Mouse (Mus musculus) MEL (cell line): ENCODE results near the gene Dbn1. TPM values are rescaled to one million over a fixed set of nuclear protein-coding genes. Genes with fewer than 3 reads are reported as not detected.

Source experiments
- DNase-seq: peaks from one replicate; pipeline ENCODE4 v3.0.0; 2011; ENCODE audit warnings: low read depth, low spot score
- H3K27ac ChIP-seq: 2 replicates; pipeline ENCODE4 v1.5.1; 2012; ENCODE audit warnings: low read depth, mild to moderate bottlenecking, control low read depth, low read length, moderate library complexity; ENCODE audit not compliant: control insufficient read depth
- H3K27me3 ChIP-seq, 2 experiments: fragments of 150-350 bp in 1 of 2; sonication (generic) in 1 of 2; 2 replicates each; pipeline ENCODE4 v1.6.1; 2012; ENCODE audit warnings: low read length in 2 of 2, mild to moderate bottlenecking in 2 of 2, improper control_type of control experiment in 1 of 2, moderate library complexity in 1 of 2; ENCODE audit not compliant: insufficient read depth in 2 of 2, control insufficient read depth in 1 of 2
- H3K36me3 ChIP-seq, 2 experiments: 2 replicates each; pipeline ENCODE4 v1.6.1; 2012 to 2014; ENCODE audit warnings: low read length in 2 of 2, improper control_type of control experiment in 1 of 2, inconsistent platforms in 1 of 2, mild to moderate bottlenecking in 1 of 2; ENCODE audit not compliant: insufficient read depth in 2 of 2, control insufficient read depth in 1 of 2
- H3K4me1 ChIP-seq, 2 experiments: fragments of 150-350 bp in 1 of 2; sonication (generic) in 1 of 2; 2 replicates each; pipeline ENCODE4 v1.6.1; 2012; ENCODE audit warnings: low read length in 2 of 2, improper control_type of control experiment in 1 of 2, mild to moderate bottlenecking in 1 of 2; ENCODE audit not compliant: insufficient read depth in 2 of 2, control insufficient read depth in 1 of 2
- H3K4me3 ChIP-seq, 2 experiments: fragments of 150-350 bp in 1 of 2; sonication (generic) in 1 of 2; 2 replicates each; pipeline ENCODE4 v1.5.1; 2012; ENCODE audit warnings: low read depth in 2 of 2, low read length in 2 of 2, mild to moderate bottlenecking in 2 of 2, moderate library complexity in 2 of 2, control low read depth in 1 of 2, improper control_type of control experiment in 1 of 2; ENCODE audit not compliant: control insufficient read depth in 1 of 2, insufficient read depth in 1 of 2
- H3K79me2 ChIP-seq: 2 replicates; pipeline ENCODE4 v1.6.1; 2012; ENCODE audit warnings: mild to moderate bottlenecking, low read length, moderate library complexity; ENCODE audit not compliant: control insufficient read depth, poor library complexity, insufficient read depth
- H3K9ac ChIP-seq: 2 replicates; pipeline ENCODE4 v1.6.1; 2012; ENCODE audit warnings: low read depth, mild to moderate bottlenecking, control low read depth, low read length, moderate library complexity; ENCODE audit not compliant: control insufficient read depth, poor library complexity, severe bottlenecking
- H3K9me3 ChIP-seq: fragments of 150-350 bp; sonication (generic); replicated peaks from 2 replicates; pipeline ENCODE4 v1.6.1; 2012; ENCODE audit warnings: mild to moderate bottlenecking, low read length, improper control_type of control experiment, moderate library complexity; ENCODE audit not compliant: insufficient read depth
- CHD2 ChIP-seq: IDR thresholded peaks from 2 replicates; pipeline ENCODE4 v1.6.1; 2011; ENCODE audit warnings: low read length, improper control_type of control experiment
- E2F4 ChIP-seq: IDR thresholded peaks from 2 replicates; pipeline ENCODE4 v1.6.1; 2011; ENCODE audit warnings: low read depth, low read length, improper control_type of control experiment, borderline replicate concordance
- ELF1 ChIP-seq: IDR thresholded peaks from 2 replicates; pipeline ENCODE4 v1.6.1; 2014; ENCODE audit warnings: low read depth, mild to moderate bottlenecking, inconsistent platforms, low read length, improper control_type of control experiment, moderate library complexity
- EP300 ChIP-seq, 2 experiments: IDR thresholded peaks; 2 replicates each; pipeline ENCODE4 v1.6.1; 2011; ENCODE audit warnings: improper control_type of control experiment in 2 of 2, low read length in 2 of 2, low read depth in 1 of 2, mild to moderate bottlenecking in 1 of 2
- ETS1 ChIP-seq: IDR thresholded peaks from 2 replicates; pipeline ENCODE4 v1.6.1; 2012; ENCODE audit warnings: low read depth, mild to moderate bottlenecking, inconsistent platforms, low read length, improper control_type of control experiment, moderate library complexity
- GABPA ChIP-seq: IDR thresholded peaks from 2 replicates; pipeline ENCODE4 v1.6.1; 2012; ENCODE audit warnings: low read depth, mild to moderate bottlenecking, inconsistent platforms, low read length, improper control_type of control experiment, moderate library complexity
- HCFC1 ChIP-seq: IDR thresholded peaks from 2 replicates; pipeline ENCODE4 v1.6.1; 2012; ENCODE audit warnings: low read depth, mild to moderate bottlenecking, inconsistent platforms, low read length, improper control_type of control experiment, moderate library complexity
- JUND ChIP-seq: IDR thresholded peaks from 2 replicates; pipeline ENCODE4 v1.6.1; 2011; ENCODE audit warnings: low read depth, mild to moderate bottlenecking, improper control_type of control experiment, low read length
- KAT2A ChIP-seq: conservative IDR thresholded peaks from 2 replicates; pipeline ENCODE4 v1.6.1; 2012; ENCODE audit warnings: low read depth, low read length, improper control_type of control experiment, inconsistent platforms
- MEF2A ChIP-seq: IDR thresholded peaks from 2 replicates; pipeline ENCODE4 v1.6.1; 2014; ENCODE audit warnings: low read depth, mild to moderate bottlenecking, inconsistent platforms, low read length, improper control_type of control experiment; ENCODE audit not compliant: poor library complexity, insufficient replicate concordance, severe bottlenecking; ENCODE audit errors: extremely low read depth
- MXI1 ChIP-seq: IDR thresholded peaks from 2 replicates; pipeline ENCODE4 v1.6.1; 2011; ENCODE audit warnings: mild to moderate bottlenecking, low read depth, low read length, improper control_type of control experiment
- MYB ChIP-seq: IDR thresholded peaks from 2 replicates; pipeline ENCODE4 v1.6.1; 2011; ENCODE audit warnings: mild to moderate bottlenecking, low read depth, low read length, improper control_type of control experiment
- NELFE ChIP-seq: IDR thresholded peaks from 2 replicates; pipeline ENCODE4 v1.6.1; 2011; ENCODE audit warnings: low read depth, low read length, improper control_type of control experiment
- POLR2A ChIP-seq, 2 experiments: IDR thresholded peaks; 2 replicates each; pipeline ENCODE4 v1.6.1; 2011 to 2012; ENCODE audit warnings: low read length in 2 of 2, mild to moderate bottlenecking in 2 of 2, control low read depth in 1 of 2, improper control_type of control experiment in 1 of 2, low read depth in 1 of 2, moderate library complexity in 1 of 2; ENCODE audit not compliant: control insufficient read depth in 1 of 2, insufficient read depth in 1 of 2, poor library complexity in 1 of 2
- POLR2AphosphoS5 ChIP-seq: IDR thresholded peaks from 2 replicates; pipeline ENCODE4 v1.6.1; 2012; ENCODE audit warnings: low read depth, borderline replicate concordance, mild to moderate bottlenecking, inconsistent platforms, low read length, moderate library complexity, mixed read lengths
- TAL1 ChIP-seq: IDR thresholded peaks from 2 replicates; pipeline ENCODE4 v1.6.1; 2012; ENCODE audit warnings: mild to moderate bottlenecking, inconsistent platforms, low read length, moderate library complexity, mixed read lengths
- TBP ChIP-seq: IDR thresholded peaks from 2 replicates; pipeline ENCODE4 v1.8.0; 2011; ENCODE audit warnings: low read depth, low read length, improper control_type of control experiment
- USF2 ChIP-seq, 2 experiments: IDR thresholded peaks; 2 replicates each; pipeline ENCODE4 v1.6.1; 2011 to 2012; ENCODE audit warnings: improper control_type of control experiment in 2 of 2, low read length in 2 of 2, borderline replicate concordance in 1 of 2, inconsistent platforms in 1 of 2, low read depth in 1 of 2, mild to moderate bottlenecking in 1 of 2; ENCODE audit not compliant: insufficient read depth in 1 of 2
- ZC3H11A ChIP-seq: IDR thresholded peaks from 2 replicates; pipeline ENCODE4 v1.6.1; 2012; ENCODE audit warnings: low read depth, mild to moderate bottlenecking, inconsistent platforms, low read length, improper control_type of control experiment
- ZKSCAN1 ChIP-seq: IDR thresholded peaks from 2 replicates; pipeline ENCODE4 v1.6.1; 2012; ENCODE audit warnings: low read depth, mild to moderate bottlenecking, inconsistent platforms, low read length, improper control_type of control experiment, moderate library complexity
- polyA plus RNA-seq, 2 experiments: library from polyadenylated mRNA; stranded (reverse) in 1 of 2; unstranded in 1 of 2; fragments of >175 nt in 1 of 2; fragments of >200 nt in 1 of 2; gene quantifications; 2 replicates each; pipeline versions ENCODE4 v1.2.1 to v1.2.4; 2012; ENCODE audit warnings: low replicate concordance in 2 of 2, low read depth in 1 of 2; ENCODE audit not compliant: insufficient read length in 2 of 2, insufficient read depth in 1 of 2, missing spikeins in 1 of 2
- total RNA-seq: library from RNA; depleted of rRNA; stranded (reverse); fragments of 300-350 nt; gene quantifications from 2 replicates; pipeline ENCODE4 v1.2.3, GENCODE M21; 2012

Dbn1 gene
- total and polyA plus RNA-seq, 3 experiments = 0.04 to 0.53 TPM; not detected in 1

- no peak for TF ChIP-seq POLR2AphosphoS5
- no peak for TF ChIP-seq MXI1
- no peak for TF ChIP-seq NELFE
- TF ChIP-seq MEF2A = no peak
- no peak for TF ChIP-seq USF2 (IDR thresholded peaks at IDR 0.05; ENCODE audit: borderline replicate concordance in 1 of 2, insufficient read depth in 1 of 2, low read depth in 1 of 2, low read length in 2 of 2)
- no peak for TF ChIP-seq GABPA
- TF ChIP-seq ETS1 = no peak
- no peak for TF ChIP-seq ZKSCAN1
- no peak for TF ChIP-seq JUND
- no peak for TF ChIP-seq TBP
- TF ChIP-seq ELF1 = no peak
- no peak for TF ChIP-seq ZC3H11A
- TF ChIP-seq TAL1 = no peak
- no peak for TF ChIP-seq EP300 (IDR thresholded peaks at IDR 0.05; ENCODE audit: low read depth in 1 of 2, low read length in 2 of 2)
- TF ChIP-seq, all 39 proteins: peak for 0
Measured at GRCm38 (mm10) chr13:55451296-55451695, 36.6 kb downstream of the Dbn1 start.

GRCm38 (mm10) chr13:55450511-55450980, 37.4 kb downstream of the Dbn1 start:
- peaks cover 7 to 24% of the 10 kb centered on the region in 2 experiments for H3K4me1 ChIP-seq

More at GRCm38 (mm10) chr13:55451296-55451695, 36.6 kb downstream of the Dbn1 start:
- peaks cover 4 to 11% of the 10 kb centered on the region in 2 experiments for H3K36me3 ChIP-seq
- peaks cover 22% of the 10 kb centered on the region for H3K79me2 ChIP-seq
- H3K9ac ChIP-seq = no peak overlapping the region
- H3K4me1 ChIP-seq = peaks cover 7 to 22% of the 10 kb centered on the region in 2 experiments
- H3K27me3 ChIP-seq = no peaks in the 10 kb centered on the region
- H3K9me3 ChIP-seq = no peaks in the 10 kb centered on the region
- H3K4me3 ChIP-seq = no peak overlapping the region
- DNase-seq = no peak
- no peak overlapping the region for H3K27ac ChIP-seq

More at GRCm38 (mm10) chr13:55450511-55450980, 37.4 kb downstream of the Dbn1 start:
- no peaks in the 10 kb centered on the region for H3K9me3 ChIP-seq
- peaks cover 29% of the 10 kb centered on the region for H3K79me2 ChIP-seq
- no peak for DNase-seq
- TF ChIP-seq MXI1 (no peak), MEF2A (no peak), CHD2 (no peak), KAT2A (no peak), JUND (no peak), TBP (no peak), MYB (no peak), HCFC1 (no peak), E2F4 (no peak), EP300 (IDR thresholded peaks at IDR 0.05; ENCODE audit: low read depth in 1 of 2, low read length in 2 of 2) (no peak), ETS1 (no peak), POLR2A (IDR thresholded peaks at IDR 0.05; ENCODE audit: control insufficient read depth in 1 of 2, insufficient read depth in 1 of 2, low read depth in 1 of 2, low read length in 2 of 2, poor library complexity in 1 of 2) (no peak)
- H3K27me3 ChIP-seq = no peaks in the 10 kb centered on the region
- H3K36me3 ChIP-seq = peaks cover 4 to 11% of the 10 kb centered on the region in 2 experiments
- no peak overlapping the region for H3K27ac ChIP-seq
- H3K9ac ChIP-seq = no peak overlapping the region
- H3K4me3 ChIP-seq = no peak overlapping the region
